Mouse (Mus musculus) left cerebral cortex, postnatal 14 days (tissue): ENCODE results near the gene Aida. TPM values are rescaled to one million over a fixed set of nuclear protein-coding genes. Genes with fewer than 3 reads are reported as not detected.
"Not testable (repeated sequence)": the region's sequence is repeated elsewhere in the genome, so short reads cannot be mapped to it uniquely, and the experiment has no call there.

Source experiments
- DNase-seq, 2 experiments: peaks; one replicate each; pipeline ENCODE4 v3.0.0; 2021 to 2022; ENCODE audit warnings: low spot score in 2 of 2, mixed read lengths in 1 of 2
- intact Hi-C: fragments of 180-260 bp; cut with DNase I; formaldehyde crosslinking; loops from one replicate; pipeline ENCODE4 v1.15.1; 2025
- total RNA-seq, 2 experiments: library from RNA; stranded (reverse); gene quantifications; 2 replicates each; pipeline ENCODE4 v1.2.3; 2021

Aida gene
- total RNA-seq, 2 experiments from 2014 or later, result 45.6 to 48.4 TPM

GRCm38 (mm10) chr1:183308476-183308875, 12.1 kb downstream of the Aida start:
- intact Hi-C loops, result no loop called here
- DNase-seq, result no peak

GRCm38 (mm10) chr1:183309601-183310000, 13.2 kb downstream of the Aida start:
- intact Hi-C loops, DNase-seq: not testable (repeated sequence)

- DNase-seq, result no peak
- intact Hi-C loops, result no loop called here
These were observed 15.7 kb downstream of the Aida start for GRCm38 (mm10) chr1:183312076-183312475.

GRCm38 (mm10) chr1:183315783-183316182, 19.4 kb downstream of the Aida start:
- no peak for DNase-seq
- intact Hi-C loops, result no loop called here

- DNase-seq, result no peak
- intact Hi-C loops, result no loop called here
These were observed 24.3 kb downstream of the Aida start for GRCm38 (mm10) chr1:183320708-183321107.

GRCm38 (mm10) chr1:183322496-183322895, 26.1 kb downstream of the Aida start:
- intact Hi-C loops, DNase-seq: not testable (repeated sequence)

GRCm38 (mm10) chr1:183323923-183324322, 27.5 kb downstream of the Aida start:
- intact Hi-C loops, result no loop called here
- DNase-seq, result no peak

GRCm38 (mm10) chr1:183324433-183324832, 28.0 kb downstream of the Aida start:
- intact Hi-C loops, result no loop called here
- DNase-seq, result no peak

- DNase-seq, result no peak
- intact Hi-C loops, result no loop called here
These were observed 30.8 kb downstream of the Aida start for GRCm38 (mm10) chr1:183327171-183327570.

- intact Hi-C loops, DNase-seq: not testable (repeated sequence)
These were observed 46.5 kb downstream of the Aida start for GRCm38 (mm10) chr1:183342902-183343301.

GRCm38 (mm10) chr1:183344886-183345816, 48.8 kb downstream of the Aida start:
- intact Hi-C loops, result loop anchor here (1.0 kb wide), 1 partner anchor 48 kb away; the partner anchor contains the start of gene Brox
- peak; percentile 87 to 90 for DNase-seq

- intact Hi-C loops, result loop anchor here (1.0 kb wide), 1 partner anchor 49 kb away; the partner anchor contains the start of gene Brox
- no peak for DNase-seq
These were observed 49.4 kb downstream of the Aida start for GRCm38 (mm10) chr1:183345817-183346195.

- peak; percentile 62 to 79 for DNase-seq
- intact Hi-C loops, result no loop called here
These were observed 53.5 kb downstream of the Aida start for GRCm38 (mm10) chr1:183349840-183350239.

- intact Hi-C loops, result no loop called here
- DNase-seq, result no peak
These were observed 62.5 kb downstream of the Aida start for GRCm38 (mm10) chr1:183358901-183359300.

- intact Hi-C loops, result no loop called here
- DNase-seq, result no peak
These were observed 65.9 kb downstream of the Aida start for GRCm38 (mm10) chr1:183362301-183362700.

- intact Hi-C loops, result no loop called here
- DNase-seq, result no peak
These were observed 66.6 kb downstream of the Aida start for GRCm38 (mm10) chr1:183362729-183363576.

GRCm38 (mm10) chr1:183363577-183363867, 67.1 kb downstream of the Aida start:
- intact Hi-C loops, result no loop called here

GRCm38 (mm10) chr1:183366361-183366760, 70.0 kb downstream of the Aida start:
- intact Hi-C loops, result no loop called here

More at GRCm38 (mm10) chr1:183363577-183363867, 67.1 kb downstream of the Aida start:
- no peak for DNase-seq

GRCm38 (mm10) chr1:183368601-183369400, 72.4 kb downstream of the Aida start:
- peak in 1 of 2 experiments; percentile 47 for DNase-seq
- intact Hi-C loops, result no loop called here

More at GRCm38 (mm10) chr1:183366361-183366760, 70.0 kb downstream of the Aida start:
- DNase-seq, result no peak
